Mouse (Mus musculus) mouse trophoblast stem cell (cell line): Measurements from ENCODE around the gene Entpd7.

Source experiments
- in situ Hi-C, 2 experiments: fragments of 300-500 bp; cut with MseI, MboI; formaldehyde crosslinking; loops; 2 replicates in 1 of 2; 3 replicates in 1 of 2; pipeline ENCODE4 v1.15.1; 2025

The Entpd7 gene

DNA sequence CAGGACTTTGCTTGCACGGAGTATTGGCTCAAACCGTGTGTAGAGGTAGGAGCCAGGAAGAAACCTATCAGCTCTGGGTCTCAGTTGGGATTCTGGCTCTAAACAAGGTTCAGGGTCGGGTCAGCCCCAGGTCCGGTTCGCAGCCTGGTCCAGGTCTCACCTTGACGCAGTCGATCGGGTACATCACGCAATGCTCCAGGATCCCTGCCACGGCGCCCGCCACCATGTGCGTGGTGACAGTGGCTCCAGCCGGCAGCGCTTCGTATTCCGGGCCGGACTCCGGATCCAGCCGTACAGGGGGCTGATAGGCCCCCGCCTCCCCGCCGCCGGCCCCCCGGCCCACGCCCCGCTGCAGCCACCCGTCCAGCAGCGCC is 15.2 kb upstream of the Entpd7 start:
- in situ Hi-C loops, result no loop called here

DNA sequence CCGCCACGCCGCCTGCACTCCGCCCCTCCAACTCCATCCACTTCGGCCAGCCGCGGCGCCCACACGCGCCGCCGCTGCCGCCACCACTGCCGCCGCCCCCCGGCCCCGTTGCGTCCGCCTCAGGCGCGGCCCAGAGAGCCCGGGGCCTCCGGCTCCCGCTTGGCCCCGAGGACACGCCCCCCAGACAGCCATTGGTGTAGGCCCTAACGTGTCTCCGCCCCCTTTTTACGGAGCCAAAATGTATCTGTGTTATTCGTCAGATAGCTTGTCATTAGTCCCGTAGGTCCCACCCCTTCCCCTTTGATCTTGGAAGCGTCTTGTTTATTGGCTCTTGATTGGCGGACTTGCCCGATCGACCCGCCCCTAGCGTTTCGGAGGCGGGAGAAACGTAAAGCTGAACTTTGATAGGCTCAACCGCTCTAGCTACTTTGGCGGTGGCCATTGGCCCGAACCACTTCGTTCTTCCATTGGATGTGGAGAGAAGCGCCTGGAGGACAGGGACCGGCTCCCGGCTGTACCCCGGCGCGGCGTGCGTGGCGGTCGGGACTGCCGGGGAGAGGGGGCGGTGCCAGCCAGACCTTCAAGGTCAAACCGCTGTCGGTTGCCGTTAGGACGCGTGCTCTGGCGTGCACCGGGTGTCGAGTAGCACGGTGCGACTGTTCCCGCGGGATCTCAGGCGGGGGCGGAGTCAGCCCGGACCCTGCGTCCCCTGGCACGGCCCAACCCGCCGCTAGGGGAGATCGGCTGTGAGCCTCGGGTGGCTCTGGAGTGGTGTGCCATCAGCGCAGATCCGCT is 14.5 kb upstream of the Entpd7 start, which contains the start of gene Slc25a28:
Gene Slc25a28, minus strand, starts transcription at position 152 of the 795 bp plus-strand sequence.
- in situ Hi-C loops, result no loop called here

- in situ Hi-C loops, result no loop called here
Observed at GRCm38 (mm10) chr19:43675525-43676400, 13.7 kb upstream of the Entpd7 start.

GRCm38 (mm10) chr19:43678467-43679003 is 10.9 kb upstream of the Entpd7 start:
- in situ Hi-C loops, result no loop called here

DNA sequence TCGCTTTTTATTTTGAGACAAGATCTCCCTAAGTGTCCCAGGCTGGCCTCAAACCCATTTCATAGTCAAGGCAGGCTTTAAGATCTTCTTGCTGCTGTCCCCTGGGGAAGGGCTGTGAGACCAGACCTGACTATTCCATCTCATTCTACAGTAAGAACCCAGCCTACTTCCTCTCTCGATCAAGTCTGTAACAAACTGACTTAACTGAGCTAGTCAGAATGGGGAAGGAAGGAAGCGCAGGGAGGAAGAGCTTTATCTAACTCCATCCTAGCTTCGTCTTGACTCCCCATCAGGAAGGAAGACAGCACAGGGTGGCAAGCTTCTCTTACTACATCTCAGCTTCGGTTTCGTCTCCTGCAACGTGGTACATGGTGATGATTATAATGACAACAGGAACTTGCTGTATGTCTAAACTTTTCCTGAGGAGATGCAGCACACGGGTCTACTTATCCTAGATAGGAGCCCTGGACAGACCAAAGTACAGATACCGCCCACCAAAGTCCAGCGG is 9.9 kb upstream of the Entpd7 start:
- in situ Hi-C loops, result no loop called here

GRCm38 (mm10) chr19:43681541-43681940 is 7.9 kb upstream of the Entpd7 start:
- in situ Hi-C loops, result no loop called here

- in situ Hi-C loops, result no loop called here
Observed at GRCm38 (mm10) chr19:43692815-43693214, 3.3 kb downstream of the Entpd7 start.

DNA sequence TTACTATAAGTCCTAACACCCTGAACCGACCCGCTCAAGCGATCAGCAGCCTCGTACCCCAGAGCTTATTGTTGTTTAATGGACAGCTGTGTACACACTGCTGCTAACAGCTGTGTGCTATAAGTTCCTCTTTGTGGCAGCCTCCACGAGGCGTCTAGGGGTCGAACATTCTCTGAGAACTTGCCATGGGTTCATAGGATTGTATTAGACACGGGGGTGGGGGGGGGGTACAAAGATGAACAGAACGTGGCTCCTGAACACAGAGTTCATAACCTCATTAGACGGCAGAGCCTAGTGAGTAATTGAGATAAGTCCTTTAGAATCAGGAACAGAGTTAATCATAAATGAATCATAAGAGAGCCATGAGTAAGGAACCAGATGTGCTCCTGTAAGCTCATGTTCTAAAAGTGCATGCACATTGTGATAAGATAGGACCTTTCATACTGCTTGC is 6.1 kb downstream of the Entpd7 start:
- in situ Hi-C loops, result no loop called here

DNA sequence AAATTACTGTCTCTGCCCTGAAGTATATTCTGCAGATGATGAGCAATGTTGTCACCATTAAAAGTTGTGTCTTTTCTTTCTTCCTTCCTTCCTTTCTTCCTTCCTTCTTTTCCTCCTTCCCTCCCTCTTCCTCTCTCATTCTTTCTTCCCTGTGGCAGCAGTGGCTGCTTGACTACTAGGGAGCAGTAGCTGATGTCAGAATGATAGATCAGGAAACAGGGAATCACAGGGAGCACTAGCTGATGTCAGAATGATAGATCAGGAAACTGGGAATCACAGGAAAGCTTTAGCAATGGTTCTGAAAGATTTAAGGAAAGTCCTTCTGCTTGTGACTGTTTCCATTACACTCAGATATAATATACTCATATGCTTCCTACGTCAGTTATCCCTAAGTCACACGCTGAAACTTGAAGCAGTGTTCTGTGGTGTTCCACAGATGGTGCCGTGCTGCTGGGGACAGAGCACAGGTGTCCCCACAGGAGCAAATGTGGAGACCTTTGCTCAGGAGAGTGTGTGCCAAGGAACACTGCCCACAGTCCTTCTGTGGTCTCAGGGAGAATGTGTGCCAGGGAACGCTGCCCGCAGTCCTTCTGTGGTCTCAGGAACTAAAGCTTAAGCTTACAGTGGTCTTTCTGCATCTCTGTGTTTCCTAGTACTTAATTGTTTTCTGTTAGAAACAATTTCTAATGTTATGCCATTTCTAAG is 8.3 kb downstream of the Entpd7 start:
- in situ Hi-C loops, result no loop called here

GRCm38 (mm10) chr19:43699021-43699762 is 9.7 kb downstream of the Entpd7 start:
- in situ Hi-C loops, result no loop called here

DNA sequence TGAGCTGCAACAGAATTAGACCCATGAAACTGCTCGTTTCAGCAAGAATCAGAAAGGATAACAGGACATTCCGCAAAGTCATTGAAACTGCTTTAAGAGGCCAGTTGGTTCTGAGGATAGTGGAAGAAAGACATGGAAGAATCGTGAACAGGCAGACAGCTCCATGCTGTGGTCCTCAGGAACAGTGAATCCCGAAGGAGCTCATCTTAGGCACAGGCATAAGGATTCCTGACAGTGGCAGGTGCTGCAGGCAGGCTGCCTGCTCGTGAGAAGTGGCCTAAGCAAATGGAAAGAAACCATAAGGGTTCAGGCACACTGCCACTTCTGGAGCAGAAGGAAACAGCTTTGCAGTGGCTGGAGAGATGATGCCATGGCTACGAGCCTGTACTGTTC is 10.3 kb downstream of the Entpd7 start:
- in situ Hi-C loops, result no loop called here

DNA sequence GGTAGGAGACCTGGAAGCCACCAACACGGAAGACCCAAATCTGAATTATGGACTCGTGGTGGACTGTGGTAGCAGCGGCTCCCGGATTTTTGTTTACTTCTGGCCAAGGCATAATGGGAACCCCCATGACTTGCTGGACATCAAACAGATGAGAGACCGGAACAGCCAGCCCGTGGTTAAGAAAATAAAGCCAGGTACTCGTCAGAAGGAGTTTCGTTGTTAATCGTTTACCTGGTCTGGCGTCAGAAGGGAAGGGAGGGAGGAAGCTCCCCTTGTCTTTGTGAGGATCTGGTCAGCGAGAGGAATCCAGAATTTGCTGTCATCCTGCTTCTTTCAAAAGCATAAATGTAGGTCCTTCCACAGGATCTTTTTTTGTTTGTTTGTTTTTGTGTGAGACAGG is 14.7 kb downstream of the Entpd7 start:
- in situ Hi-C loops, result no loop called here

GRCm38 (mm10) chr19:43704787-43705497 is 15.5 kb downstream of the Entpd7 start:
- in situ Hi-C loops, result no loop called here

DNA sequence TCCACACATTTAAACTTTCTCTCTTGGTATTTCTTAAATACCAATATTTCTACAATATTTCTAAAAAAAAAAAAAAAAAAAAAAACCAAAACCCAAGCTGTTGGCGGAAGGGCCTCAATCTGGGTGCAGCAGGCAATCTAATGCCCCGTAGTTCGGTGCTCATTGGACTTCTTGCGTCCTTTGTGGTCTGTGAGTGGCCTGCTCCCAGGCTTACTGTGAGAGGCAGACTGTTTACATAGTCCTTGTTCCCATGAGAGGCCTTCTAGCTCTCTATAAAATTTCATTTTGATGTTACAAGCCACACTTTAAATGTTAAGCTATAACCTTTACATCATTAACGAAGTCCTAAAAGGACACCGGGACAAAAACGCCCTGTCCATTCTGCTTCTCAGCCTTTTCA is 18.7 kb downstream of the Entpd7 start:
- in situ Hi-C loops, result no loop called here

DNA sequence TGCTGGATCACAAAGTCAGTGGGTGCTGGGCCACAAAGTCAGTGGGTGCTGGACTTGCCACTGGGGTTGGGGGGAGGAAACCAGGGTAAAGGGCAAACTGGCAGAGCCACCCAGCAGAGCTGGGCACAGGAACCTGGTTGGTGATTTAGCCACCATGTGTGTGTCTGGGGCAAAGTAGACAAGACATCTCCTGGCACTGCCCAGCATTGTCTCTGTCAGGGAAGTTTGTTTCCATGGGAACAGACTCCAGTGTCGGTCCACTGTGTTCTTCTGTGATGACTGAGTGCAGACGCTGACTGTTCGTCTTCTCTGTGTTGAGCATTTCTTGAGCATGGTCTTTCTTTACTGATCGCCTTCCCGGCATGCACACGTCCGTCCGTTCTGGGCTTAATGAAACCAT is 19.8 kb downstream of the Entpd7 start:
- in situ Hi-C loops, result no loop called here

- in situ Hi-C loops, result no loop called here
Observed at GRCm38 (mm10) chr19:43711159-43711916, 21.9 kb downstream of the Entpd7 start.

DNA sequence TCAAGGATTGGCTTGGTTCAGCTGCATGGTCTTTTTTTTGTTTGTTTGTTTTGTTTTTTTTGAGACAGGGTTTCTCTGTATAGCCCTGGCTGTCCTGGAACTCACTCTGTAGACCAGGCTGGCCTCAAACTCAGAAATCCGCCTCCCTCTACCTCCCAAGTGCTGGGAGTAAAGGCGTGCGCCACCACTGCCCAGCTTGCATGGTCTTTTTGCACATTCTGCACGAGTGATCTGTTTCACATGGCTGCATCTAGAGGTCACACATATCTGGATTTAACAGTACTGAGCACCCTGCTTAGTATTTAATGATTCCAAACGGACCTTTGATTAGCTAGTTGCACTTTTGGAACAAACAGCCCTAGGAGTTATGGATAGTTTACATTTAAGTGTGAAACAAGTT is 22.5 kb downstream of the Entpd7 start:
- in situ Hi-C loops, result no loop called here

- in situ Hi-C loops, result no loop called here
Observed at GRCm38 (mm10) chr19:43720061-43720460, 30.6 kb downstream of the Entpd7 start.

GRCm38 (mm10) chr19:43722891-43723290 is 33.4 kb downstream of the Entpd7 start:
- in situ Hi-C loops, result no loop called here
